Mouse (Mus musculus) right cerebral cortex, postnatal 14 days (tissue): Measurements from ENCODE around the gene Tmem30b.
"Not testable (repeated sequence)": the region's sequence is repeated elsewhere in the genome, so short reads cannot be mapped to it uniquely, and the experiment has no call there.

Source experiments
- DNase-seq: peaks from one replicate; pipeline ENCODE4 v3.0.0; 2022

The Tmem30b gene

GRCm38 (mm10) chr12:73558525-73559195 lies 12.5 kb upstream of the Tmem30b start:
- DNase-seq, result peak; percentile 25

GRCm38 (mm10) chr12:73554155-73554554 lies 8.0 kb upstream of the Tmem30b start:
- peak; percentile 73 for DNase-seq

GRCm38 (mm10) chr12:73548259-73548658 lies 2.1 kb upstream of the Tmem30b start:
- DNase-seq, result no peak

DNA sequence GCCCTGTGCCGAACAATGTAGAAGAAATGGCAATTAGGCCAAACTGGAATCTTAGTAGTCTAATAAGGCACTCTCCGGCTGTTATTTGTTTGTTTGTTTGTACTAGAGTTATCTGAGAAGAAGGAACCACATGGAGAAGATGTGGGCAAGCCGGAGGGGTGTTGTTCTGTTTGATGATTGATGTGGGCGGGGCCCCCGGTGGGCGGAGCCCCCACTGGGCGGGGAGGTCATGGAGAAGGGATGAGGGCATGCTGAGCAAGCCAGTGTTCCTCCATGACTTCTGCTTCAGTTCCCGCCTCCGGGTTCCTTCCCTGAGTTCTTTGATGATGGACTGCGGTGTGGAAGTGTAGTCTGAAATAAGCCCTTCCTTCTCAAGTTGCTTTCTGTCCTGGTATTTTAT lies 1.5 kb upstream of the Tmem30b start:
- DNase-seq, result no peak

GRCm38 (mm10) chr12:73545672-73546085 lies 513 bp downstream of the Tmem30b start:
- DNase-seq, result no peak

DNA sequence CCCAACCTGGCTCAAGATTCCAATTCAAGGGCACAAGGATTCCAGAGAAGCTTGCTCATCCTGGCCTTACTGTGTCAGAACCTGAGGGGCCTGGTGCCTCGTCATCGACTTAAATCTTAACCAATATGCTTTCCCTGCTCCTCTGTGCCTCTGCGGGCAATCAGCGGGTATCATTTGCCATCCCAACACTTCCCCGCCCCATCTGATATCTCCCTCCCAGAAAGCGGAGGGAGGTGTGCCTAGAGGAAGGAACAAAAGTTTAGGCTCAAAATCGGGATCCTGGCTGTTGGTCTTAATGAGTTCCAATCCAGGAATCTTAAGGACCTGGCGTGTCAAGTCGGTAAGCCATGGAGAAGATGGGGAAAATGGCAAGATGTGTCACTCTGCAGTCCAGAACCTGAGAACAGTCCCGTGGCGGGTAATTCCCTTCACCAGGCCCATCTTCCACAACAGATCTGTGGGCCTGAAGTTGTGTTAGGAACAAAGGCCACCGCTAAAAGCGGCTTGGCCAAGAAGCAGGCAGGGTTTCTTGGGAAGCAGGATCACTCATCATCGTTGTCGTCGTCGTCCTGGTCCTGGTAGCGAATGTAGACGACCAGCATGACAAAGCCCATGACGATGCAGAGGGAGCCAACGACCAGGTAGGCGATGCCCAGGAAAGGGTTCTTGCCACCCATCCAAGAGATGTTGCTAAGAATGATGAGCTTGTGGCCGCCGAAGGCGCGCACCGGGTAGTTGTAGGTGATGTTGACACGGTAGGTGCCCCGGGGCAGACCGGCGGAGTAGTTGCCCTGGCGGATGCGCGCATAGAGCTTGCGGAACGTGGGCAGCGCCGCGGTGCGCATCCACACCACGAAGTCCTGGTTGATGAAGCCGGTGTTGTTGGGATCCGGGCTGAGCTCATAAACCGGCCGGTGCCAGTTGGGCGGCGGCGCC lies 1.2 kb downstream of the Tmem30b start:
- DNase-seq, result no peak

DNA sequence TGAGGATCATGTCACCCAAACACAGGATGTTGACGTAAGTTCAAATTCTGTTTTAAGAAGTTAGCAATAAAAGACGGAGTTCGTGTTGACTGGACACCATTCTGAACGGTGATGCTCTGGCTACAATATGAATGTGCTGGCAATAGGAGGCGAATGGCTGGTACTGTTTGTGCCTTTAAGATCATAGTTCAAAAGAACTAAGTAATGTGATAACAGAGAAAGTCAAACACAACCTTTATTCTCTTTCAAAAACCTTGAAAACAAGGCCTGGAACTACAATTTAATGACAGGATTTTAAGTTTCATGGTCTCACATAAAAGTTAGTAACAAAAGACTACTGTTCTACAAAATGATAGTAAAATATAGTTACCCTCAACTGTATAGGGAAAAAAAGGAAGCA lies 3.0 kb downstream of the Tmem30b start:
- DNase-seq, result no peak

DNA sequence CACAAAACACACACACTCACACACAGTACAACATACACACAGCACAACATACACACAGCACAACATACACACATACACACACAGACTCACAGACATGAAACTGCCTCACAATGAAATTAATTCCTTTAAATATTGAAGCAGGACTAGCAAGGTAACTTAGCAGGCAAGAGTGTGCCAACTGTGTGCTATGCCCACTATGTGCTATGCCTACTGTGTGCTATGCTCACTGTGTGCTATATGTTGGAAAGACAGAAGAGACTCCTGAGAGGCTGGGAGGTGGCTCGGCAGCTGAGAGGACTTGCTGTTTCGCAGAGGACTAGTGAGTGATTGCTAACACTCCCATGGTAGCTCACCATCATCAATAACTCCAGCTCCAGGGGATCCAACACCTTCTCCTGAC lies 5.8 kb downstream of the Tmem30b start:
- no peak for DNase-seq

- no peak for DNase-seq
Measured at GRCm38 (mm10) chr12:73539151-73539550, 7.0 kb downstream of the Tmem30b start.

DNA sequence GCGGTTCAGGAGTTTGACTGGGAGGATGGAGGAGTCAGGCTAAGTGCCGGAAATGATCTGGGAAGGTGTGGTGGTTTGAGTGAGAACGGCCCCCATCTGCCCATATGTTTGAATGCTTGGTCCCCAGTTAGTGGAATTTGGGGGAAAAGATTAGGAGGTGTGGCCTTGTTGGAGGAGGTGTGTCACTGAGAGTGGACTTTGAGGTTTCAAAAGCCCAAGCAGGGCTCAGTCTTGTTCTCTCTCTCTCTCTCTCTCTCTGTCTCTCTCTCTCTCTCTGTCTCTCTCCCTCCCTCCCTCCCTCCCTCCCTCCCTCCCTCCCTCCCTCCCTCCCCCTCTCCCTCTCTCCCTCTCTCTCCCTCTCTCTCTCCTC lies 8.1 kb downstream of the Tmem30b start:
- DNase-seq, result not testable (repeated sequence)

DNA sequence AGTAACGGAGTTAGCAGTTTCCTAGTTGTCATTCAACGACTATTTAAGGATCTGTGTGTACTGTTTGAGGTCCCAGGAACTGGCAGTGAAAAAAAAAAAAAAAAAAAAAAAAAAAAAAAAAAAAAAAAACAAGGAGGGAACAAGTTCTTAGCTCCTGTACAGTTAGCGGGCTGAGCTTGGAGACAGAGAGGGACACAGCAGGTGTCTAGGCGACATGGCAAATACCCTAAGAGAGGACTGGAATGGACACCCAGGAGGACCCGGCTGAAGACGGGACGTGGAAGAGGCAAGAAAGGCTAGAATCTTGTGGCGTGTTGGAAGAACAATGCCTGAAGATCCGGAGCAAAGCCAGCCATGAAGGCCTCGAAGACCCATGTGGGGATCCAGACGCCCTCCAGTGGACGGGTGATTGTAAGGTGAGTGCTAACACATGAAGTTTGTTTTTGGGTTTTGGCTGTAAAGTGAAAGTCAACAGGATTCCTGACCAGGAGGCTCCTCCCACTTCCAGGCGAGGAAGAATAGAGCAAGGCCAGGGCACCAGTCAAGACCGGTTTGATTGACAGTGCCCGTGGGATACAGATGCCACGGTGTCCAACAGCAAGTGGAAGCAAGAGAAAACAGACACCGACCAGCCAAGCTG lies 8.6 kb downstream of the Tmem30b start:
- no peak for DNase-seq

GRCm38 (mm10) chr12:73534591-73534990 lies 11.6 kb downstream of the Tmem30b start:
- peak; percentile 66 for DNase-seq

DNA sequence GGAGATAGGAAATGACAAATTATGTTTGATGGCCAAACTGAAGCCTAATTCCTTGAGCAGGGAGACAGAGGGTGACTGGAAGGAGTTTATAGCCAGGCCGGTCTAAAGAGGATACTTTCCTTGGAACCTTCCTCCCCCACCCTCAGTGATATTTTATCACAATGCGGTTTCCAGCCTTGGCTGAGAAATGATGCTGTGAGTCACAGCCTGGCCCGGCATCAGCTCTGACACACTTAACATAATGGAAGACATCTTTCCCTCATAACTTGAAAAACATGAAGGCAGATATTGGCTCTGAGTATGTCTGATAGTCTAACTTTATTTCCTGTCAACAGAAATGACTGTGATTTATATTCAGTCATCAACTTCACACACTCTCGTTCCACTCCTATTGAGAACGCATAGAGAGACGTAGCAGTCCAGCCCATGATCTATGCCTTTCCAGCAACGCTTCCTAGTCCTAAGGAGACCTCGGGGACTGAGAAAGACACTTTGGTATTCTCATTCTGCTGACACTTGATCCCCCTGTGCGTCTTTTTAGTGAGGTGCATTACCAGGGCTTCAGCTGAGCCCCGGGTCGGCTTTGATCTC lies 14.2 kb downstream of the Tmem30b start:
- no peak for DNase-seq

DNA sequence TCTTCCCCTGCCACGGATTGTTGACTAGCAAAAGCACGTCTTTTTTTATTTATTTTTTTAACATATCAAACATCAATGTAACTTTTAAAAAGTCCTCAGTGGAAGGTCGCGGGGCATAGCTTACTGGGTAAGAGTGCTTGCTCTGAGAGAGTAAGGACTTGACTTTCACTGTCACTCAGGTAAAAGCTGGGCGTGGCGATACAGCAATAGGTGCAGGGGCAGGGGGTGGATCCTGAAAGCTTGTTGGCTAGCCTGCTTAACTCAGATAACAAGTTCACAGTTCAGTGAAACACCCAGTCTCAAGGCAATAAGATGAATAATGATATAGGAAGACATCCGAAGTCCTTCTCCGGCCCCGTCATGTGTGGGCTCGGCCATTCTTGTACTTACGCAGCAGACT lies 16.6 kb downstream of the Tmem30b start:
- DNase-seq, result no peak

DNA sequence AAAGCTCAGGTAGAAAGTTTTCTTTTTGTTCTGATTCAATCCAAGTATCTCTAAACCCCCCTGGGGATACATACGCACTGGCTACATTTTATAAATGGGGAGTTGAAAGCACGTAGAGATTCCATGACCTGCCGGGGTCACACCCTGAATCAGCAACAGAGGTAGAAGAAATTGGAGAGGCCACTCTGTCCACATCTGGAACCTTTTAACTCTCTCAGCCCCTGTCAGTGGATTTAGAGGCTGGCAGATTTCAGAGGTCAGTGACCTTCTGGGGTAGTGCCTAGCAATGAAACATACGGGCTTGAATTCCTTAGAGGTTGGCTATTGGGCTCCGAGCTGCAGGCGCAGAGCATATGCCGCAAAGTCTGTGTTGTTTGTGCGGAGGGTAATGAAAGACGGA lies 17.1 kb downstream of the Tmem30b start:
- no peak for DNase-seq

GRCm38 (mm10) chr12:73528142-73528541 lies 18.1 kb downstream of the Tmem30b start:
- not testable (repeated sequence) for DNase-seq

GRCm38 (mm10) chr12:73525254-73525885 lies 20.8 kb downstream of the Tmem30b start:
- no peak for DNase-seq

- no peak for DNase-seq
Measured at GRCm38 (mm10) chr12:73523066-73523465, 23.1 kb downstream of the Tmem30b start.

- DNase-seq, result no peak
Measured at GRCm38 (mm10) chr12:73521944-73522343, 24.2 kb downstream of the Tmem30b start.

DNA sequence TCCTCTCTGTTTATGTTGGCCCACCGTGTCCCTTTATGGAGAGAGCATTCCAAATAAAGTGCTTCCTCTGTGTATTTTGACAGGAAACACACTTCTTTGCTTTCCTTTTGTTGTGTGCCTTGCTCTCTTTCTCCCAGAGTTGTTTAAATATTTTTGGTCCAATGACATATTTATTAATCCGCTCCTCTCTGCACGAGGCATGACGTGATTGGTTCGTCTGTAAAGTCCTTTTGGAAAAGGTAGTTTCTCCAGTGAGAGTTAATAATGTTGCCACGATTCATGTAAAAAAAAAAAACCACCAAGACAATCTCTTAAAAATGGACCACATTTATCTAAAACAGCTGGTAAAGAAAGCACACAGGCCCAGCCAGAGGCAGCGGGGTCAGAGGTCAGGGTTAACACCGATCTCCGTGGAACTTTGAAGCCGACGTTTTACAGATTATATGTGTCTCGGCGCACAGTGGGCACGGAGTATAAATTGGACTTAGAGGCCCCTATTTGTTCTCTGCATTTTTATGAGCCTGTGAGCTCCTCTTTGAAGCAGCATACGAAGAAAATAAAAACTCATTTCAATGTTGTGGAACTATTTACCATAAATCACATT lies 24.9 kb downstream of the Tmem30b start:
- no peak for DNase-seq

GRCm38 (mm10) chr12:73517768-73518167 lies 28.4 kb downstream of the Tmem30b start:
- DNase-seq, result no peak

DNA sequence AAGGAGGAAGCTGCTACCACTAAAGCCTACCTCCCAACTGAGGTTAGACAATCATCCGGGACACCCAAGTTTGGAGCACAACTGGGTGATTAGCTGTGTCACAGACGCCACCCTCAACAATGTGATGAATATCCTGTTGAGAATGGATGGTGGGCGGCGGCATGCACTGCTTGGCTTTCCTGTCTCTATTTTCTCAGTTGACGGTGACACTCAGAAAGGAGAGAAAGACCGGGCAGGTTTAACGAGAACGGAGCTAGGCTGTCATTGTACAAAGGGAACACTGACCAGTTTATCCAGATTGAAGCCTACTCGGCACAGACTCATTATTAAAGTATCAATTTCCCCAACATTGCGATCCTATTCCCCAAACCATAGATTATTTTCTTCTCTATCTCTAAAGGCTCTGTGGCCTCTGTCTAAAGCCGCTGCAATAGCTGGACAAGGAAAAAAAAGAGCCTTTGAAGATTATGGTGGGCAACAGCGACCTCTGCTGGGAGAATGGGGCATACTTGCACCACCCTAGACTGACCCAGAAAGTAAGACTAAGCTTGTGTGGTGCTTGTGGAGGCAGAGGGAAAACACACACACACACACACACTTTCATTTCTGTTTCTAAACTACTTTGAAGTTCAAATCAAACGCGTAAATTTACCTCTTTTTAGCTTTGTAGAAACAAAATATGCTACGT lies 29.0 kb downstream of the Tmem30b start:
- peak; percentile 69 for DNase-seq
